Mouse (Mus musculus): ENCODE measurements at regions not wholly inside any gene's neighbourhood (a gene's known extent, or its start where the extent isn't known, plus 50 kb on each side); places are given as distances from the start of the nearest gene placed in this dataset.
A peak's percentile ranks its signal among the peaks of the same experiment; 100 is the strongest.

DNA sequence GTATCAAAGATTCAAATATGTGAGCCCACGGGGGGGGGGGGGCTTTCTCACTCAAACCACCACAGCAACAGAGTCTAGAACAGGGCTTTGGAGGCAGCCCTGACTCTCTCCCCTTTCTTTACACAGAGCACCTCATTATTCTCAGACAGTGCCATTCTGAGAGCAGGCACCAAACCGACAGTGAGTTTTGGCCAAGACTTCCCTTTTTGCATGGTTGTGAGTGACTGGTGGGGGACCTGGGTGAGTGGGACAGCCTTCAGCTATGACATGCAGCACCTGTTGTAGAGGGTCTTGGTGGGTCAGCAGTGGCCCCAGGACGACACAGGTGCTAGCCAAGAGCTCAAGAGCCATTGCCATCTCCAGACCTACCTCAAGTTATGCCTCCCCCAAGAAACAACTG is 168.8 kb downstream of the Bcl2l11 start:
- H3K27ac ChIP-seq (ENCODE audit: insufficient read depth, low read depth): no peak overlapping the region
- H3K9me3 ChIP-seq (replicated peaks; ENCODE audit: low read length): peaks cover 16% of the 10 kb centered on the region
- TF ChIP-seq CHD1 (IDR thresholded peaks at IDR 0.05; ENCODE audit: low read depth, low read length): 0 out of 2 replicates have a peak, but pooled peaks have one; percentile 32
- no peak for TF ChIP-seq SMC3 (IDR thresholded peaks at IDR 0.05; ENCODE audit: low read depth, low read length)
- no peak for TF ChIP-seq GABPA (IDR thresholded peaks at IDR 0.05; ENCODE audit: insufficient replicate concordance, low read depth, low read length)
- no peak for TF ChIP-seq HCFC1 (IDR thresholded peaks at IDR 0.05; ENCODE audit: low read depth, low read length)
- TF ChIP-seq USF2 (conservative IDR thresholded peaks at IDR 0.05; ENCODE audit: low read depth, low read length): no peak
- no peak overlapping the region for H3K4me2 ChIP-seq (ENCODE audit: insufficient read depth, low read depth, poor library complexity, severe bottlenecking)
- no peaks in the 10 kb centered on the region for H3K27me3 ChIP-seq (replicated peaks)
- peaks cover 21 to 47% of the 10 kb centered on the region in 2 experiments for H3K4me1 ChIP-seq (ENCODE audit: control insufficient read depth in 1 of 2, insufficient read depth in 2 of 2)
- no peaks in the 10 kb centered on the region for H3K79me2 ChIP-seq (replicated peaks; ENCODE audit: control insufficient read depth, extremely low read depth, insufficient read depth, poor library complexity, severe bottlenecking)
- in situ Hi-C loops (cut with MboI; ENCODE audit: low pct_ligation_motif_present, low pct_unique_long_range_greater_than_20kb, low sequenced_read_pairs): no loop called here
- H3K36me3 ChIP-seq (replicated peaks in 1 of 2; ENCODE audit: control insufficient read depth in 1 of 2, insufficient read depth in 1 of 2, low read length in 1 of 2): no peaks in the 10 kb centered on the region
- no peak for DNase-seq (ENCODE audit: extremely low read depth)
- no peak overlapping the region for H3K9ac ChIP-seq (ENCODE audit: insufficient read depth, low read depth)
- dilution Hi-C loops (cut with MboI; ENCODE audit: extremely low pct_ligation_motif_present, extremely low pct_unique_long_range_greater_than_20kb, low sequenced_read_pairs): no loop called here
- H3K4me3 ChIP-seq (replicated peaks in 1 of 3; ENCODE audit: low read depth in 2 of 3, low read length in 2 of 3, poor library complexity in 1 of 3): no peak overlapping the region

DNA sequence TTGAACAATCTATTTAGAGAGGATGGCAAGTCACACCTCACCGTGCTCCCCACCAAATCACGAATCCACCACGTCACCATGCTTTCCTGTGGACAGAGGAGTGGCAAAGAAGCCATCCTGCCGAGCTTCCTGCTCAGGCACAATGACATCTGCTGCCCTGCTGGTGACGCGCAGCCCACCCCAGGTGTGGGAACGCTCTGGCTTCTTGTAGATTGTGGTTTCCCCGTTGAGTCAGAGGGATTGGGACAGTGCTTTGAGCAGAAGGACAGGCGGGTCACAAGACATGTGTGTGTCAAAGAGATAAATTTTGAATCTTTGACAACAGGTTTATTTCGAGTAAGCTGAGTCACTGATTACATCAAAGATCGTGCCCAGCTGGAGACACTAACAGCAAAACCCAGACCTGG is 169.2 kb downstream of the Bcl2l11 start:
- in situ Hi-C loops (cut with MboI; ENCODE audit: low pct_ligation_motif_present, low pct_unique_long_range_greater_than_20kb, low sequenced_read_pairs) (no loop called here), dilution Hi-C loops (cut with MboI; ENCODE audit: extremely low pct_ligation_motif_present, extremely low pct_unique_long_range_greater_than_20kb, low sequenced_read_pairs) (no loop called here)
- Histone ChIP-seq H3K9me3 (replicated peaks; ENCODE audit: low read length) (peaks cover 16% of the 10 kb centered on the region), H3K36me3 (replicated peaks in 1 of 2; ENCODE audit: control insufficient read depth in 1 of 2, insufficient read depth in 1 of 2, low read length in 1 of 2) (no peaks in the 10 kb centered on the region), H3K9ac (ENCODE audit: insufficient read depth, low read depth) (no peak overlapping the region), H3K79me2 (replicated peaks; ENCODE audit: control insufficient read depth, extremely low read depth, insufficient read depth, poor library complexity, severe bottlenecking) (no peaks in the 10 kb centered on the region), H3K4me1 (ENCODE audit: control insufficient read depth in 1 of 2, insufficient read depth in 2 of 2) (peaks cover 21 to 48% of the 10 kb centered on the region in 2 experiments), H3K4me2 (ENCODE audit: insufficient read depth, low read depth, poor library complexity, severe bottlenecking) (no peak overlapping the region), H3K27me3 (replicated peaks) (no peaks in the 10 kb centered on the region), H3K27ac (ENCODE audit: insufficient read depth, low read depth) (no peak overlapping the region), H3K4me3 (replicated peaks in 1 of 3; ENCODE audit: low read depth in 2 of 3, low read length in 2 of 3, poor library complexity in 1 of 3) (no peak overlapping the region)
- peak; percentile 92 for DNase-seq (ENCODE audit: extremely low read depth)
- TF ChIP-seq MAFK (IDR thresholded peaks at IDR 0.05; ENCODE audit: insufficient replicate concordance, low read length) (peak; percentile 37; the same call in 1 of the 2 replicates), JUND (conservative IDR thresholded peaks at IDR 0.05; ENCODE audit: low read depth, low read length) (peak; percentile 55; the same call in 1 of the 2 replicates), IRF4 (IDR thresholded peaks at IDR 0.05; ENCODE audit: low read depth, low read length) (no peak; the same call in 1 of the 2 replicates), HCFC1 (IDR thresholded peaks at IDR 0.05; ENCODE audit: low read depth, low read length) (no peak), CHD2 (IDR thresholded peaks at IDR 0.05; ENCODE audit: low read length) (0 out of 2 replicates have a peak, but pooled peaks have one; percentile 60), USF2 (conservative IDR thresholded peaks at IDR 0.05; ENCODE audit: low read depth, low read length) (no peak), NRF1 (IDR thresholded peaks at IDR 0.05; ENCODE audit: low read depth, low read length) (0 out of 2 replicates have a peak, but pooled peaks have one; percentile 13), TBP (conservative IDR thresholded peaks at IDR 0.05; ENCODE audit: low read depth, low read length) (no peak), ELF1 (IDR thresholded peaks at IDR 0.05; ENCODE audit: low read depth, low read length) (peak; percentile 51; the same call in 1 of the 2 replicates), ZNF384 (IDR thresholded peaks at IDR 0.05; ENCODE audit: low read depth, low read length) (no peak), NELFE (IDR thresholded peaks at IDR 0.05; ENCODE audit: low read depth, low read length) (no peak), ZC3H11A (IDR thresholded peaks at IDR 0.05; ENCODE audit: low read depth, low read length) (no peak), RAD21 (IDR thresholded peaks at IDR 0.05; ENCODE audit: low read depth, low read length) (no peak; the same call in 1 of the 2 replicates), MAZ (IDR thresholded peaks at IDR 0.05; ENCODE audit: low read depth, low read length) (peak; percentile 61; the same call in 1 of the 2 replicates), MAX (IDR thresholded peaks at IDR 0.05; ENCODE audit: low read length) (peak; percentile 70; the same call in 1 of the 2 replicates), SIN3A (IDR thresholded peaks at IDR 0.05; ENCODE audit: low read length) (peak; percentile 73), TCF12 (IDR thresholded peaks at IDR 0.05; ENCODE audit: low read depth, low read length) (peak; percentile 95), USF1 (IDR thresholded peaks at IDR 0.05; ENCODE audit: low read depth, low read length) (no peak), POLR2A (IDR thresholded peaks at IDR 0.05; ENCODE audit: low read depth, low read length) (no peak), JUN (IDR thresholded peaks at IDR 0.05; ENCODE audit: insufficient read depth, low read depth, low read length) (peak; percentile 82), E2F4 (IDR thresholded peaks at IDR 0.05; ENCODE audit: insufficient replicate concordance, low read depth, low read length) (no peak), MEF2A (IDR thresholded peaks at IDR 0.05; ENCODE audit: borderline replicate concordance, low read depth, low read length) (peak; percentile 98), CHD1 (IDR thresholded peaks at IDR 0.05; ENCODE audit: low read depth, low read length) (no peak), EP300 (IDR thresholded peaks at IDR 0.05; ENCODE audit: low read length) (peak; percentile 85), KAT2A (IDR thresholded peaks at IDR 0.05; ENCODE audit: insufficient replicate concordance, low read length) (no peak), RCOR1 (conservative IDR thresholded peaks at IDR 0.05; ENCODE audit: low read depth, low read length) (no peak), POLR2AphosphoS2 (IDR thresholded peaks at IDR 0.05; ENCODE audit: low read depth, low read length) (no peak), MYC (IDR thresholded peaks at IDR 0.05; ENCODE audit: low read depth, low read length) (peak; percentile 59; the same call in 1 of the 2 replicates), CTCF (conservative IDR thresholded peaks at IDR 0.05 in 1 of 2, IDR thresholded peaks at IDR 0.05 in 1 of 2; ENCODE audit: low read depth in 2 of 2, low read length in 2 of 2) (no peak), MXI1 (IDR thresholded peaks at IDR 0.05; ENCODE audit: low read depth, low read length) (peak; percentile 57), SMC3 (IDR thresholded peaks at IDR 0.05; ENCODE audit: low read depth, low read length) (no peak), BHLHE40 (IDR thresholded peaks at IDR 0.05; ENCODE audit: low read depth, low read length) (peak; percentile 95)

All from CH12.LX (cell line).